Mouse (Mus musculus) heart, adult 2 months (tissue): ENCODE results near the gene Cacna1d.

Experiments
- CTCF ChIP-seq: fragments of 200-600 bp; IDR thresholded peaks from 2 replicates; pipeline ENCODE4 v1.8.1; 2022; ENCODE audit warnings: antibody characterized with exemption, mild to moderate bottlenecking, moderate library complexity
- EP300 ChIP-seq: fragments of 200-500 bp; IDR thresholded peaks from 2 replicates; pipeline ENCODE4 v1.6.1; 2011; ENCODE audit warnings: low read depth, low read length, control low read depth; ENCODE audit not compliant: insufficient read depth
- POLR2A ChIP-seq: fragments of 200-500 bp; IDR thresholded peaks from 2 replicates; pipeline ENCODE4 v1.6.1; 2011; ENCODE audit warnings: mild to moderate bottlenecking, low read depth, low read length, control low read depth; ENCODE audit not compliant: insufficient read depth

DNA sequence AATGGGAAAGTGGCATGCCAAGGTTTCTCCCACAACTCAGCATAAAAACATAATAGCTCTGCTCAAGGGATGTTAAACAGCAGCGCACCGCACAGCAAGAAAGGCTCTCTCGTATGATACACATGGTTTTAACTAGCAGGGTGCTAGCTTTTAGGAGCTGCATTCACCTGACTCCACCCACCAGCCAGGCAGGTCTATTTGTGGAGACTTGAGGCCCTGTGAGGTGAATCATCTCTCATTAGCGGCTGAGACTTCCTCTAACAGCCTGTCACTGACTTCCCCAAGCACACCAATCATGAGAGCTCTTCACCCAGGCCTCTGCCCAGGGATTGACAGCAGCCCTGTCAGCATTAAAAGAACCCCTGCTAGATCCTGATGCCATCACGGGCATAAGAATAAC, 295.0 kb downstream of the Cacna1d start:
- TF ChIP-seq CTCF (no peak), EP300 (no peak), POLR2A (0 out of 2 replicates have a peak, but pooled peaks have one; percentile 30)
